ENCODE assay signal across 9 mouse cellular contexts in genomic region chr11:95117030-95117429, GRCm38 (mm10). TPM values are rescaled to one million over a fixed set of nuclear protein-coding genes. Genes with fewer than 3 reads are reported as not detected.
DNase-seq lines count a peak whose midpoint lies in the region; ATAC-seq and TF ChIP-seq lines count a peak whose summit lies in the region.
"Had no signal": no experiment of that assay in that cellular context is flagged by ENCODE, and none has a peak within 500 bp of the region (broad histone marks: within the 10 kb centered on the region; RNA-seq: fewer than 3 reads in every experiment).

No protein-coding gene starts in this region.

- DNase-seq in adrenal gland, postnatal 36 days, result peak; percentile 73 to 76
- peak; percentile 74 to 83 for DNase-seq in kidney, postnatal 25 days
- peak; percentile 27 for DNase-seq in liver, embryonic 13.5 days
- peak; percentile 76 for DNase-seq in thymus, postnatal 0 days (ENCODE audit: low spot score)

- peak; percentile 77 for TF ChIP-seq CTCF in E14TG2a.4 (conservative IDR thresholded peaks at IDR 0.05; ENCODE audit: low read length)

- H3K9me3 ChIP-seq in E14TG2a.4 (ENCODE audit: low read length), result no peaks in the 10 kb centered on the region
- H3K9me3 ChIP-seq in embryonic facial prominence, embryonic 15.5 days (replicated peaks), result no peaks in the 10 kb centered on the region
- no peaks in the 10 kb centered on the region for H3K9me3 ChIP-seq in heart, embryonic 15.5 days (replicated peaks)
- H3K9me3 ChIP-seq in liver, embryonic 13.5 days (replicated peaks), result no peaks in the 10 kb centered on the region
- H3K9me3 ChIP-seq in neural tube, embryonic 12.5 days, result no peaks in the 10 kb centered on the region

- no peak overlapping the region for H3K27ac ChIP-seq in embryonic facial prominence, embryonic 15.5 days (replicated peaks)
- H3K27ac ChIP-seq in heart, embryonic 15.5 days, result no peak overlapping the region
- H3K27ac ChIP-seq in liver, embryonic 13.5 days, result no peak overlapping the region
- H3K27ac ChIP-seq in neural tube, embryonic 12.5 days, result no peak overlapping the region

- H3K4me3 ChIP-seq in E14TG2a.4 (replicated peaks; ENCODE audit: low read length), result no peak overlapping the region
- H3K4me3 ChIP-seq in embryonic facial prominence, embryonic 15.5 days (replicated peaks), result no peak overlapping the region
- H3K4me3 ChIP-seq in heart, embryonic 15.5 days, result no peak overlapping the region
- no peak overlapping the region for H3K4me3 ChIP-seq in liver, embryonic 13.5 days (replicated peaks)
- H3K4me3 ChIP-seq in neural tube, embryonic 12.5 days, result no peak overlapping the region

- no peaks in the 10 kb centered on the region for H3K36me3 ChIP-seq in E14TG2a.4 (ENCODE audit: insufficient read depth, low read length)
- no peaks in the 10 kb centered on the region for H3K36me3 ChIP-seq in embryonic facial prominence, embryonic 15.5 days
- H3K36me3 ChIP-seq in heart, embryonic 15.5 days, result no peaks in the 10 kb centered on the region
- H3K36me3 ChIP-seq in liver, embryonic 13.5 days, result no peaks in the 10 kb centered on the region
- no peaks in the 10 kb centered on the region for H3K36me3 ChIP-seq in neural tube, embryonic 12.5 days

- peaks cover 44% of the 10 kb centered on the region for H3K4me1 ChIP-seq in E14TG2a.4 (replicated peaks; ENCODE audit: low read depth, low read length)
- peaks cover 32% of the 10 kb centered on the region for H3K4me1 ChIP-seq in embryonic facial prominence, embryonic 15.5 days
- peaks cover 22% of the 10 kb centered on the region for H3K4me1 ChIP-seq in heart, embryonic 15.5 days (replicated peaks)
- H3K4me1 ChIP-seq in liver, embryonic 13.5 days (replicated peaks), result no peaks in the 10 kb centered on the region; the same call in 1 of the 2 replicates
- H3K4me1 ChIP-seq in neural tube, embryonic 12.5 days, result peaks cover 19% of the 10 kb centered on the region

- H3K27me3 ChIP-seq in E14TG2a.4 (ENCODE audit: insufficient read depth, low read length), result peaks cover 55% of the 10 kb centered on the region
- peaks cover 40% of the 10 kb centered on the region for H3K27me3 ChIP-seq in embryonic facial prominence, embryonic 15.5 days
- peaks cover 50% of the 10 kb centered on the region for H3K27me3 ChIP-seq in heart, embryonic 15.5 days
- peaks cover 50% of the 10 kb centered on the region for H3K27me3 ChIP-seq in liver, embryonic 13.5 days
- peaks cover 48% of the 10 kb centered on the region for H3K27me3 ChIP-seq in neural tube, embryonic 12.5 days (replicated peaks)

- ATAC-seq in embryonic facial prominence, embryonic 15.5 days (ENCODE audit: insufficient number of reproducible peaks, low FRiP score, low TSS enrichment, low read depth), result 0 out of 2 replicates have a peak, but pooled peaks have one; percentile 12
- peak; percentile 59; the same call in 1 of the 2 replicates for ATAC-seq in heart, embryonic 15.5 days (replicated peaks; ENCODE audit: insufficient number of reproducible peaks, insufficient read depth, low FRiP score, low read depth)
- ATAC-seq in liver, embryonic 13.5 days (ENCODE audit: low read depth), result no peak
- ATAC-seq in neural tube, embryonic 12.5 days (ENCODE audit: low FRiP score, low read depth), result peak; percentile 54; the same call in 1 of the 2 replicates

- H3K9ac ChIP-seq in embryonic facial prominence, embryonic 15.5 days, result no peak overlapping the region
- no peak overlapping the region for H3K9ac ChIP-seq in heart, embryonic 15.5 days
- H3K9ac ChIP-seq in liver, embryonic 13.5 days, result no peak overlapping the region
- H3K9ac ChIP-seq in neural tube, embryonic 12.5 days, result no peak overlapping the region

- 2% methylated on average over 6 of the region's 6 CpGs for WGBS in embryonic facial prominence, embryonic 15.5 days
- WGBS in heart, embryonic 15.5 days, result 3% methylated on average over 6 of the region's 6 CpGs
- WGBS in liver, embryonic 13.5 days (ENCODE audit: insufficient replicate concordance), result 3% methylated on average over 6 of the region's 6 CpGs
- 3% methylated on average over 6 of the region's 6 CpGs for WGBS in neural tube, embryonic 12.5 days

- no peak overlapping the region for H3K4me2 ChIP-seq in embryonic facial prominence, embryonic 15.5 days (replicated peaks)
- H3K4me2 ChIP-seq in heart, embryonic 15.5 days, result no peak overlapping the region
- H3K4me2 ChIP-seq in liver, embryonic 13.5 days, result no peak overlapping the region
- no peak overlapping the region for H3K4me2 ChIP-seq in neural tube, embryonic 12.5 days (replicated peaks)

RNA-seq across cellular contexts. Expression of gene Dlx3, which starts 2.9 kb away (rescaled TPM):
- not detected for total RNA-seq in adrenal gland, postnatal 36 days (2021)
- 35.6 and 36.6 TPM in 2 replicates for polyA plus RNA-seq in embryonic facial prominence, embryonic 15.5 days (2015; fragmentation: Nextera tagmentation; extraction: Ambion mirVana)
- 0.08 and 0.10 TPM in 2 replicates for polyA plus RNA-seq in heart, embryonic 15.5 days (2015; fragmentation: Nextera tagmentation; extraction: Ambion mirVana)
- polyA plus RNA-seq in liver, embryonic 13.5 days (2015; fragmentation: Nextera tagmentation; extraction: Ambion mirVana), result 0.03 TPM in 2 replicates
- polyA plus RNA-seq in neural tube, embryonic 12.5 days (2016; fragmentation: Nextera tagmentation; extraction: Ambion mirVana), result 0.81 and 1.2 TPM in 2 replicates
- 0.33 and 0.45 TPM in 2 replicates for polyA plus RNA-seq in thymus, postnatal 0 days (2015; fragmentation: Nextera tagmentation; extraction: Ambion mirVana)
- polyA plus RNA-seq: liver, embryonic 16.5 days had no signal

RNA-seq across cellular contexts. Expression of gene Dlx4, which starts 29.0 kb away (rescaled TPM):
- total RNA-seq in adrenal gland, postnatal 36 days (2021), result not detected
- polyA plus RNA-seq in embryonic facial prominence, embryonic 15.5 days (2015; fragmentation: Nextera tagmentation; extraction: Ambion mirVana), result 5.7 and 6.5 TPM in 2 replicates
- 0.08 and 0.10 TPM in 2 replicates for polyA plus RNA-seq in heart, embryonic 15.5 days (2015; fragmentation: Nextera tagmentation; extraction: Ambion mirVana)
- 0.09 TPM in 1 of 2 replicates, not detected in the other for polyA plus RNA-seq in liver, embryonic 13.5 days (2015; fragmentation: Nextera tagmentation; extraction: Ambion mirVana)
- polyA plus RNA-seq in neural tube, embryonic 12.5 days (2016; fragmentation: Nextera tagmentation; extraction: Ambion mirVana), result 0.10 and 0.22 TPM in 2 replicates
- polyA plus RNA-seq in thymus, postnatal 0 days (2015; fragmentation: Nextera tagmentation; extraction: Ambion mirVana), result 0.17 and 0.21 TPM in 2 replicates

RNA-seq across cellular contexts. Expression of gene Itga3, which starts 40.4 kb away (rescaled TPM):
- 10 to 100 TPM; 38.0 to 56.7 TPM for total RNA-seq in adrenal gland, postnatal 36 days (2021)
- polyA plus RNA-seq in embryonic facial prominence, embryonic 15.5 days (2015; fragmentation: Nextera tagmentation; extraction: Ambion mirVana), result 9.5 and 11.3 TPM in 2 replicates
- polyA plus RNA-seq in heart, embryonic 15.5 days (2015; fragmentation: Nextera tagmentation; extraction: Ambion mirVana), result 9.7 and 12.9 TPM in 2 replicates
- 1.8 and 1.9 TPM in 2 replicates for polyA plus RNA-seq in liver, embryonic 13.5 days (2015; fragmentation: Nextera tagmentation; extraction: Ambion mirVana)
- 7.6 and 9.3 TPM in 2 replicates for polyA plus RNA-seq in neural tube, embryonic 12.5 days (2016; fragmentation: Nextera tagmentation; extraction: Ambion mirVana)
- 6.2 and 7.0 TPM in 2 replicates for polyA plus RNA-seq in thymus, postnatal 0 days (2015; fragmentation: Nextera tagmentation; extraction: Ambion mirVana)

Comparison
In these comparisons a context has a peak if more than half of its experiments do, and no peak if none do; other contexts are left out.
1. DNase-seq: peak in every context shown above with its lines; median percentile 78 in kidney, postnatal 25 days; 76 in thymus, postnatal 0 days; 74 in adrenal gland, postnatal 36 days; 27 in liver, embryonic 13.5 days.
2. RNA of gene Dlx3, which starts 2.9 kb away (polyA plus RNA-seq): 35.6 to 36.6 TPM in embryonic facial prominence, embryonic 15.5 days; 0.81 to 1.2 TPM in neural tube, embryonic 12.5 days, 0.33 to 0.45 TPM in thymus, postnatal 0 days, 0.08 to 0.10 TPM in heart, embryonic 15.5 days and 0.03 TPM in liver, embryonic 13.5 days; every median in the first group is over 10 times any median in the second.